Mouse (Mus musculus): Measurements from ENCODE around the gene Zbtb11. TPM values are rescaled to one million over a fixed set of nuclear protein-coding genes. Genes with fewer than 3 reads are reported as not detected.
"Not testable (repeated sequence)": the region's sequence is repeated elsewhere in the genome, so short reads cannot be mapped to it uniquely, and the experiment has no call there.

The Zbtb11 gene
- polyA plus RNA-seq, 1 experiment from 2014 or later: 24.5 TPM

GRCm38 (mm10) chr16:56028722-56029551 lies 55.3 kb downstream of the Zbtb11 start:
- Histone ChIP-seq H3K9me3 (ENCODE audit: control insufficient read depth, low read length) (no peaks in the 10 kb centered on the region), H3K36me3 (ENCODE audit: control insufficient read depth, insufficient read depth, low read length) (peaks cover 33% of the 10 kb centered on the region; the same call in 1 of the 2 replicates)
- under 1% methylated on average over 48 of the region's 62 CpGs for WGBS

GRCm38 (mm10) chr16:56029661-56030082 lies 56.0 kb downstream of the Zbtb11 start, which contains the start of gene Pcnp:
Gene Pcnp (minus strand): TSS chr16:56029739.
- H3K9me3 ChIP-seq (ENCODE audit: control insufficient read depth, low read length): no peaks in the 10 kb centered on the region

More at GRCm38 (mm10) chr16:56028722-56029551, 55.3 kb downstream of the Zbtb11 start:
- peak overlapping the region; percentile 63 for H3K4me2 ChIP-seq (replicated peaks; ENCODE audit: low read depth, low read length)
- H3K27ac ChIP-seq (ENCODE audit: low read depth, low read length): peak overlapping the region; percentile 92
- H3K27me3 ChIP-seq (ENCODE audit: control insufficient read depth, insufficient read depth, low read length): no peaks in the 10 kb centered on the region
- peak overlapping the region; percentile 98 for H3K9ac ChIP-seq (ENCODE audit: low read depth, low read length)
- H3K4me1 ChIP-seq (ENCODE audit: control insufficient read depth, insufficient read depth, low read length): peaks cover 11% of the 10 kb centered on the region
- ATAC-seq (ENCODE audit: low FRiP score, low TSS enrichment): peak; percentile 89
- H3K4me3 ChIP-seq (ENCODE audit: low read length): peak overlapping the region; percentile 94

GRCm38 (mm10) chr16:56034566-56034965 lies 60.9 kb downstream of the Zbtb11 start:
- peaks cover 32% of the 10 kb centered on the region for H3K36me3 ChIP-seq (ENCODE audit: control insufficient read depth, insufficient read depth, low read length)
- H3K9ac ChIP-seq (ENCODE audit: low read depth, low read length): no peak overlapping the region
- peaks cover 10% of the 10 kb centered on the region; the same call in 1 of the 2 replicates for H3K4me1 ChIP-seq (ENCODE audit: control insufficient read depth, insufficient read depth, low read length)
- 95% methylated on average over 6 of the region's 6 CpGs for WGBS
- ATAC-seq (ENCODE audit: low FRiP score, low TSS enrichment): no peak
- no peak overlapping the region for H3K4me3 ChIP-seq (ENCODE audit: low read length)
- no peaks in the 10 kb centered on the region for H3K27me3 ChIP-seq (ENCODE audit: control insufficient read depth, insufficient read depth, low read length)
- H3K27ac ChIP-seq (ENCODE audit: low read depth, low read length): no peak overlapping the region
- no peak overlapping the region for H3K4me2 ChIP-seq (replicated peaks; ENCODE audit: low read depth, low read length)
- H3K9me3 ChIP-seq (ENCODE audit: control insufficient read depth, low read length): no peaks in the 10 kb centered on the region

More at GRCm38 (mm10) chr16:56029661-56030082, 56.0 kb downstream of the Zbtb11 start, which contains the start of gene Pcnp:
- H3K27me3 ChIP-seq (ENCODE audit: control insufficient read depth, insufficient read depth, low read length): no peaks in the 10 kb centered on the region
- H3K4me1 ChIP-seq (ENCODE audit: control insufficient read depth, insufficient read depth, low read length): peaks cover 11% of the 10 kb centered on the region
- H3K36me3 ChIP-seq (ENCODE audit: control insufficient read depth, insufficient read depth, low read length): peaks cover 40% of the 10 kb centered on the region; the same call in 1 of the 2 replicates
- peak within 1 kb of the TSS; percentile 94 for H3K4me3 ChIP-seq (ENCODE audit: low read length)
- peak within 1 kb of the TSS; percentile 92 for H3K27ac ChIP-seq (ENCODE audit: low read depth, low read length)
- H3K9ac ChIP-seq (ENCODE audit: low read depth, low read length): peak within 1 kb of the TSS; percentile 98
- under 1% methylated on average over 39 of the region's 39 CpGs for WGBS
- peak within 1 kb of the TSS; percentile 63 for H3K4me2 ChIP-seq (replicated peaks; ENCODE audit: low read depth, low read length)
- peak; percentile 100 for ATAC-seq (ENCODE audit: low FRiP score, low TSS enrichment)

GRCm38 (mm10) chr16:56036501-56036900 lies 62.8 kb downstream of the Zbtb11 start:
- peaks cover 32% of the 10 kb centered on the region for H3K36me3 ChIP-seq (ENCODE audit: control insufficient read depth, insufficient read depth, low read length)
- no peaks in the 10 kb centered on the region for H3K27me3 ChIP-seq (ENCODE audit: control insufficient read depth, insufficient read depth, low read length)
- no peak overlapping the region for H3K27ac ChIP-seq (ENCODE audit: low read depth, low read length)
- H3K4me3 ChIP-seq (ENCODE audit: low read length): peak overlapping the region; percentile 66
- H3K9ac ChIP-seq (ENCODE audit: low read depth, low read length): peak overlapping the region; percentile 93
- H3K4me2 ChIP-seq (replicated peaks; ENCODE audit: low read depth, low read length): peak overlapping the region; percentile 84
- no peaks in the 10 kb centered on the region for H3K9me3 ChIP-seq (ENCODE audit: control insufficient read depth, low read length)
- no peak for ATAC-seq (ENCODE audit: low FRiP score, low TSS enrichment)
- 55% methylated on average over 6 of the region's 6 CpGs for WGBS
- H3K4me1 ChIP-seq (ENCODE audit: control insufficient read depth, insufficient read depth, low read length): peaks cover 10% of the 10 kb centered on the region; the same call in 1 of the 2 replicates

GRCm38 (mm10) chr16:56037138-56038010 lies 63.7 kb downstream of the Zbtb11 start, which contains the start of gene Trmt10c:
Gene Trmt10c (minus strand): TSS chr16:56037819.
- H3K27me3 ChIP-seq (ENCODE audit: control insufficient read depth, insufficient read depth, low read length): no peaks in the 10 kb centered on the region
- H3K36me3 ChIP-seq (ENCODE audit: control insufficient read depth, insufficient read depth, low read length): peaks cover 30% of the 10 kb centered on the region
- peak; percentile 100 for ATAC-seq (ENCODE audit: low FRiP score, low TSS enrichment)
- H3K9me3 ChIP-seq (ENCODE audit: control insufficient read depth, low read length): no peaks in the 10 kb centered on the region
- H3K4me1 ChIP-seq (ENCODE audit: control insufficient read depth, insufficient read depth, low read length): peaks cover 10% of the 10 kb centered on the region; the same call in 1 of the 2 replicates
- H3K27ac ChIP-seq (ENCODE audit: low read depth, low read length): peak within 1 kb of the TSS; percentile 90
- under 1% methylated on average over 63 of the region's 63 CpGs for WGBS
- H3K4me3 ChIP-seq (ENCODE audit: low read length): peak within 1 kb of the TSS; percentile 66
- H3K9ac ChIP-seq (ENCODE audit: low read depth, low read length): peak within 1 kb of the TSS; percentile 93
- H3K4me2 ChIP-seq (replicated peaks; ENCODE audit: low read depth, low read length): peak within 1 kb of the TSS; percentile 84

- WGBS: 31% methylated on average over 8 of the region's 8 CpGs
- Histone ChIP-seq H3K4me3 (ENCODE audit: low read length) (peak overlapping the region; percentile 66), H3K9ac (ENCODE audit: low read depth, low read length) (peak overlapping the region; percentile 93), H3K4me2 (replicated peaks; ENCODE audit: low read depth, low read length) (peak overlapping the region; percentile 52), H3K4me1 (ENCODE audit: control insufficient read depth, insufficient read depth, low read length) (peaks cover 10% of the 10 kb centered on the region; the same call in 1 of the 2 replicates), H3K36me3 (ENCODE audit: control insufficient read depth, insufficient read depth, low read length) (peaks cover 23% of the 10 kb centered on the region), H3K27me3 (ENCODE audit: control insufficient read depth, insufficient read depth, low read length) (no peaks in the 10 kb centered on the region), H3K9me3 (ENCODE audit: control insufficient read depth, low read length) (no peaks in the 10 kb centered on the region), H3K27ac (ENCODE audit: low read depth, low read length) (peak overlapping the region; percentile 90)
- ATAC-seq (ENCODE audit: low FRiP score, low TSS enrichment): no peak; the same call in 1 of the 2 replicates
Measured at GRCm38 (mm10) chr16:56038090-56038489, 64.4 kb downstream of the Zbtb11 start.

- H3K4me3 ChIP-seq (ENCODE audit: low read length); H3K27me3 ChIP-seq (ENCODE audit: control insufficient read depth, insufficient read depth, low read length); H3K9me3 ChIP-seq (ENCODE audit: control insufficient read depth, low read length); H3K27ac ChIP-seq (ENCODE audit: low read depth, low read length); H3K36me3 ChIP-seq (ENCODE audit: control insufficient read depth, insufficient read depth, low read length); H3K4me2 ChIP-seq (replicated peaks; ENCODE audit: low read depth, low read length); H3K9ac ChIP-seq (ENCODE audit: low read depth, low read length); H3K4me1 ChIP-seq (ENCODE audit: control insufficient read depth, insufficient read depth, low read length); ATAC-seq (ENCODE audit: low FRiP score, low TSS enrichment): not testable (repeated sequence)
- WGBS: no CpG with 5 or more reads among the region's 4 CpGs
Measured at GRCm38 (mm10) chr16:56048038-56048437, 74.4 kb downstream of the Zbtb11 start, which contains the start of gene Senp7. Gene Senp7 (plus strand): TSS chr16:56048338.

- H3K4me3 ChIP-seq (ENCODE audit: low read length): no peak overlapping the region
- H3K36me3 ChIP-seq (ENCODE audit: control insufficient read depth, insufficient read depth, low read length): no peaks in the 10 kb centered on the region
- H3K27me3 ChIP-seq (ENCODE audit: control insufficient read depth, insufficient read depth, low read length): no peaks in the 10 kb centered on the region
- H3K9me3 ChIP-seq (ENCODE audit: control insufficient read depth, low read length): no peaks in the 10 kb centered on the region
- 83% methylated on average over 3 of the region's 3 CpGs for WGBS
- no peak overlapping the region for H3K27ac ChIP-seq (ENCODE audit: low read depth, low read length)
- no peak for ATAC-seq (ENCODE audit: low FRiP score, low TSS enrichment)
- H3K4me1 ChIP-seq (ENCODE audit: control insufficient read depth, insufficient read depth, low read length): no peaks in the 10 kb centered on the region
- no peak overlapping the region for H3K4me2 ChIP-seq (replicated peaks; ENCODE audit: low read depth, low read length)
- H3K9ac ChIP-seq (ENCODE audit: low read depth, low read length): no peak overlapping the region
Measured at GRCm38 (mm10) chr16:56055911-56056310, 82.2 kb downstream of the Zbtb11 start.
